Mouse (Mus musculus) embryonic facial prominence, embryonic 15.5 days (tissue): ENCODE results near the gene Phlda2. TPM values are rescaled to one million over a fixed set of nuclear protein-coding genes. Genes with fewer than 3 reads are reported as not detected.

ENCODE experiments used
- ATAC-seq: fragments of 200-750 bp; cut with Nextera tagmentation; 2 replicates; pipeline ENCODE4 v1.8.0; 2017; ENCODE audit warnings: low read depth, moderate TSS enrichment; ENCODE audit not compliant: insufficient number of reproducible peaks, low FRiP score, low TSS enrichment
- H3K27ac ChIP-seq: fragments of 300-500 bp; sonication (generic); replicated peaks from 2 replicates; pipeline ENCODE4 v1.5.1; 2015; ENCODE audit warnings: mild to moderate bottlenecking, inconsistent platforms
- H3K27me3 ChIP-seq: fragments of 300-500 bp; sonication (generic); 2 replicates; pipeline ENCODE4 v1.6.1; 2015; ENCODE audit warnings: inconsistent platforms
- H3K36me3 ChIP-seq: fragments of 300-500 bp; sonication (generic); 2 replicates; pipeline ENCODE4 v1.6.1; 2015; ENCODE audit warnings: mild to moderate bottlenecking, inconsistent platforms
- H3K4me1 ChIP-seq: fragments of 300-500 bp; sonication (generic); 2 replicates; pipeline ENCODE4 v1.6.1; 2015; ENCODE audit warnings: inconsistent platforms
- H3K4me2 ChIP-seq: fragments of 300-500 bp; sonication (generic); replicated peaks from 2 replicates; pipeline ENCODE4 v1.6.1; 2015; ENCODE audit warnings: mild to moderate bottlenecking, inconsistent platforms
- H3K4me3 ChIP-seq: fragments of 300-500 bp; sonication (generic); replicated peaks from 2 replicates; pipeline ENCODE4 v1.5.1; 2015; ENCODE audit warnings: mild to moderate bottlenecking, inconsistent platforms
- H3K9ac ChIP-seq: fragments of 300-500 bp; sonication (generic); 2 replicates; pipeline ENCODE4 v1.6.1; 2015; ENCODE audit warnings: inconsistent platforms
- H3K9me3 ChIP-seq: fragments of 300-500 bp; sonication (generic); replicated peaks from 2 replicates; pipeline ENCODE4 v1.6.1; 2016; ENCODE audit warnings: inconsistent platforms
- WGBS: fragments of 180-500 bp; shearing (Covaris S2); methylation state at CpG from one replicate; pipeline ENCODE4 v1.1.7; 2015; 5-methylcytosine and 5-hydroxymethylcytosine counted together
- polyA plus RNA-seq: library from polyadenylated mRNA; unstranded; fragments of >200 nt; fragmentation: Nextera tagmentation; extraction: Ambion mirVana; gene quantifications from 2 replicates; pipeline ENCODE4 v1.2.1, GENCODE M21; 2015

Gene Phlda2
- polyA plus RNA-seq, 1 experiment from 2014 or later = 8.8 TPM

DNA sequence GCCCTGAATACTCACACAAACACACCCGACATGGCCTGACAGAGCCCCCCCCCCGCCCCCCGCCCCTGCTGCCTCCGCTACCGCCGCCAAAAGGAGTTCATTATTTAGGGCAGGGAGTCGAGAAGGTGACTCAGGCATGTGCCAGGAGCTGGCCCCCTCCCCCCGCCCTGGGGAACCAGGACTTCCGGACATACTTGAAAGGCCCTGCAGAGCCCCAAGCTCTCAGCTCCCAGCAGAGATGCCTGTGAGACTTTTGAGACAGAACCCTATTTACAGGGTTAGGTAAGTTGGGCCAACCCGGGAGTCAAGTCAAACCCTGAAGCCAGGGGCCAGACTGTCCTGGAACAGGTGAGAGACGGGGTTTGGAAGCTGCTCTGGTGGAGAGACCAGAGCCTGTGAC lies 41.0 kb downstream of the Phlda2 start:
- Histone ChIP-seq H3K9ac (no peak overlapping the region), H3K4me2 (peak overlapping the region; percentile 51), H3K27ac (no peak overlapping the region; the same call in 1 of the 2 replicates), H3K4me1 (peaks cover 45% of the 10 kb centered on the region), H3K9me3 (peaks cover 20% of the 10 kb centered on the region), H3K4me3 (no peak overlapping the region), H3K27me3 (no peaks in the 10 kb centered on the region), H3K36me3 (no peaks in the 10 kb centered on the region)
- no peak for ATAC-seq
- WGBS = 42% methylated on average over 11 of the region's 11 CpGs

DNA sequence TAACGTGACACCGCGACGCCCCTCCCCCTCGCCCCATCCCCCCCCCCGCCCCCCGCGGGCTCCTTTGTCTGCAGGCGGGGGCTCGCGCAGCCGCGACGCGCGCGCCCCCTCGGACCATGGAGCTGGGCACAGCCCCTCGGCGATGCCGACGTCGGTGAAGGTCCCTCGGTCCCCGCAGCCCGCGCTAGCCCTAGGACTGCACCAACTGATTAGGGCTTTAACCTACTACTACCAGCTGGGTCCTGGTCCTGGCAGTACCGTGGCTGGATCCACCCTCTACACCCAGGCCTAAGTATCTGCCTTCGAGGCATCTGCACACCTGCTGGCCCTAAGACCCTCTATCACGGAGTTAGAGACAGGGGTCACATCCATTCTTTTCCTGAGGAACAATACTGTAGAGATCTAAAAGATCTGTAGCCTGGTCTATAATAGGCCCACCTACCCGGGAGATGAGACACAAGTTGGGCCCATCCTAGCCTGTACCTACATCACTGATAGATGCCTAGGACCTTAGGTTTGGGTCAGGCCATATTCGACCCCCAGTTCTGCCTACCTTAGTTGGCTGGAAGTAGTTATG lies 41.6 kb downstream of the Phlda2 start:
- peak overlapping the region; percentile 31 for H3K4me3 ChIP-seq
- 32% methylated on average over 28 of the region's 32 CpGs for WGBS
- H3K27ac ChIP-seq = peak overlapping the region; percentile 72
- H3K4me1 ChIP-seq = peaks cover 45% of the 10 kb centered on the region
- no peak; the same call in 1 of the 2 replicates for ATAC-seq
- H3K9ac ChIP-seq = no peak overlapping the region
- H3K9me3 ChIP-seq = peaks cover 20% of the 10 kb centered on the region
- peak overlapping the region; percentile 51 for H3K4me2 ChIP-seq
- no peaks in the 10 kb centered on the region for H3K36me3 ChIP-seq
- no peaks in the 10 kb centered on the region for H3K27me3 ChIP-seq

DNA sequence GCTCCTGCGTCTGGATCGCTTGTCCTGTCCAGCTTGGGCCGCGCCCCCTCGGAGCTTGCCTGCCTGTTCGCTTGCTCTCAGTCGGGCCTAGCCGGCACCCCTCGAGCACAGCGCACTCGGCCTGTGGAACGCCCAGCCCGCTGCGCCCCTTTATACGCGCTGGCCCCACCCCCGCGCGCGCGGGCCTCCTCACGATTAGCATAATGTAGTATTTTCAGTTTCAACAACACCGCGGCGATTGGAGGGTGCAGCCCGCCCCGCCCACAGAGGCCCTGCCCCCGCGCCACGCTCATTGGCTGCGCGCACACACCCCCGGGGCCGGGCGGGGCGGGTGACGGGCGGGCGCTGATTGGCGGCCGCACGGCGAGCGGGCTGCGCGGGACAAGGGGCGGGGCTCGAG lies 42.1 kb downstream of the Phlda2 start, which contains the start of gene Cdkn1c:
Gene Cdkn1c, minus strand, starts transcription at position 177 of the 400 bp plus-strand sequence.
- peak; percentile 86 for ATAC-seq
- peak within 1 kb of the TSS; percentile 55 for H3K4me3 ChIP-seq
- H3K4me1 ChIP-seq = peaks cover 40% of the 10 kb centered on the region
- H3K27ac ChIP-seq = peak within 1 kb of the TSS; percentile 81
- peaks cover 20% of the 10 kb centered on the region for H3K9me3 ChIP-seq
- no peaks in the 10 kb centered on the region for H3K27me3 ChIP-seq
- peak within 1 kb of the TSS; percentile 51 for H3K4me2 ChIP-seq
- H3K36me3 ChIP-seq = no peaks in the 10 kb centered on the region
- H3K9ac ChIP-seq = peak within 1 kb of the TSS; percentile 50
- WGBS = 39% methylated on average over 48 of the region's 48 CpGs

DNA sequence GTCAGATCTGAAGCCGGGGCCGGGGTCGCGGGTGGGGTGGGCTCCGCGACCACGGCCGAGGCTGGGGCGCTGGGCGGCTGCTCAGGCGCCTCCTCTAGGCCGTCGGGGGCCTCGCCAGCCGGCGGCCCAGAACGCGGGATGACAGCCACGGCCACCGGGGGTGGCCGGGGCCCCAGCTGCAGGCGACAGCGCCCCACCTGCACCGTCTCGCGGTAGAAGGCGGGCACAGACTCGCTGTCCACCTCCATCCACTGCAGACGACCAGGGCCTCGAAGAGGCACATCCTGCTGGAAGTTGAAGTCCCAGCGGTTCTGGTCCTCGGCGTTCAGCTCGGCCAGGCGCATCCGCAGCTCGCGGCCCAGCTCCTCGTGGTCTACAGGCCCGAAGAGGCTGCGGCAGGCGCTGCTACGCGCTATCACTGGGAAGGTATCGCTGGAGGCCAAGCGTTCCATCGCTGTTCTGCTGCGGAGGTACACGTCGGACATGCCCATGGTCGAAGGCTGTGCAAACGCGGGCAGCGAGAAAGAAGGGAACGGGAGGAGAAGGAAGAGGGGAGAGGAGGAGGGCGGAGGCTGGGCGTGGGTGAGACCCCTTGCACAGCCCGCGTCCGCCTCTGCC lies 42.6 kb downstream of the Phlda2 start:
- Histone ChIP-seq H3K4me1 (peaks cover 35% of the 10 kb centered on the region), H3K9me3 (peaks cover 20% of the 10 kb centered on the region), H3K27ac (peak overlapping the region; percentile 81), H3K4me3 (peak overlapping the region; percentile 55), H3K4me2 (peak overlapping the region; percentile 51), H3K27me3 (no peaks in the 10 kb centered on the region), H3K36me3 (no peaks in the 10 kb centered on the region), H3K9ac (peak overlapping the region; percentile 50)
- ATAC-seq = no peak
- 39% methylated on average over 60 of the region's 60 CpGs for WGBS

DNA sequence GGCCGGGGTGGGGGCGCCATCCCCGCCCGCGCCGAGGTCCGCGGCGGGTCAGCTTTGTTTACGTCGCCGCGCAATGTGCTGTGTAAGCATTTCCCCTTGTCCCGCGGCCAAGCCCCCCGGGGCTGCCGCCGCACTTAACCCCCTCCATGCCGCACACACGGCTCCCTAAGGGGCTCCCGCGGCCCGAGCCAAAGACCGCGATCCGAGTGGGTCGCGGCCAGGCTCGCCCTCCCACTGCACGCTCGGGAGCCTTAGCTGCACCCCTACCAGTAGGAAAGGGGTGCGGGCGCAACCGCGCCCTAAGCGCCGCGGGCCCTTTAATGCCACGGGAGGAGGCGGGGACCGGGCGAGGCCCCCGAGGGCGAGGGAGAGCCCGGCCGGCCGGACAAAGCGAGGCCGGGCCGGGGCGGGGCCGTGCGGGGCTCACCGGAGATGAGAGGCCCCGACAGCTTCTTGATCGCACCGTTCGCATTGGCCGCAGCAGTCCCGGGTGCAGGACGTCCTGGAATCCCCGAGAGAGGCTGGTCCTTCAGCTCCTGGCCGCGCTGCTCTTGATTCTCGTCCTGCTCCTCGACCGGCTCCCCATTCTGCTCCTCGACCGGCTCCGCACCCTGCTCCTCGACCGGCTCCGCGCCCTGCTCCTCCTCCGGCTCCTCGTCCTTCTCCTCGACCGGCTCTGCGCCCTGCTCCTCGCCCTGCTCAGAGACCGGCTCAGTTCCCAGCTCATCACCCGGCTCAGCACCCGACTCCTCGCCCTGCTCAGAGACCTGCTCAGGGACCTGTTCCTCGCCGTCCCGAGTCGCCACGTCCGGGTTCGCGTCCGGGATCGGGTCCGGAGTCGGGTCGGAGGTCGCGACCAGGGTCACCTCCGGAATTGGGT lies 43.4 kb downstream of the Phlda2 start:
- H3K27me3 ChIP-seq = no peaks in the 10 kb centered on the region
- peak overlapping the region; percentile 50 for H3K9ac ChIP-seq
- peaks cover 20% of the 10 kb centered on the region for H3K9me3 ChIP-seq
- H3K4me3 ChIP-seq = peak overlapping the region; percentile 55
- WGBS = 32% methylated on average over 100 of the region's 100 CpGs
- no peaks in the 10 kb centered on the region for H3K36me3 ChIP-seq
- peaks cover 28% of the 10 kb centered on the region for H3K4me1 ChIP-seq
- H3K27ac ChIP-seq = peak overlapping the region; percentile 81
- H3K4me2 ChIP-seq = peak overlapping the region; percentile 51
- no peak for ATAC-seq

DNA sequence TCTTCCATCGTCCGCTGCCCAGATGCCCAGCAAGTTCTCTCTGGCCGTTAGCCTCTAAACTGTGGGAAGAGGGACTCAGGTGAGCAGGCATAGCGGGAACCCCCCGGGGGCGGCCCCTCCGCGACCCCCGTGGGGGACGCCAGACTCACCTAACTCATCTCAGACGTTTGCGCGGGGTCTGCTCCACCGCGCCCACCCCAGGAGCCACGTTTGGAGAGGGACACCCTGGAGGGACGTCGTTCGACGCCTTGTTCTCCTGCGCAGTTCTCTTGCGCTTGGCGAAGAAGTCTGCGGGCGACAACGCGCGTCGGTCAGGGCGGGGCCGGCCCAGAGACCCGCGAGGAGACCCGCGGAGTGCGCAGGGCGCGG lies 44.0 kb downstream of the Phlda2 start:
- Histone ChIP-seq H3K27me3 (no peaks in the 10 kb centered on the region), H3K9ac (peak overlapping the region; percentile 50), H3K4me2 (peak overlapping the region; percentile 51), H3K9me3 (peaks cover 20% of the 10 kb centered on the region), H3K4me1 (peaks cover 21% of the 10 kb centered on the region), H3K4me3 (peak overlapping the region; percentile 55), H3K27ac (peak overlapping the region; percentile 81), H3K36me3 (no peaks in the 10 kb centered on the region)
- WGBS = 30% methylated on average over 38 of the region's 38 CpGs
- no peak for ATAC-seq

Other genes with a start within 250 kb of the Phlda2 start
- gene Cdkn1c, start 42.1 kb downstream of the Phlda2 start, polyA plus RNA-seq = 1,694 and 1,933 TPM in 2 replicates
- 3.6 and 4.0 TPM in 2 replicates for gene Slc22a18, start 29.4 kb downstream of the Phlda2 start, polyA plus RNA-seq
- gene Nap1l4, start 46.0 kb upstream of the Phlda2 start, polyA plus RNA-seq = 216 and 218 TPM in 2 replicates
- gene Cars, start 96.9 kb upstream of the Phlda2 start, polyA plus RNA-seq = 61.8 and 63.3 TPM in 2 replicates
- 1.1 and 1.4 TPM in 2 replicates for gene Tnfrsf26, start 125.6 kb upstream of the Phlda2 start, polyA plus RNA-seq
- gene Tnfrsf22, start 146.5 kb upstream of the Phlda2 start, polyA plus RNA-seq = 9.0 and 11.1 TPM in 2 replicates
- 4.0 and 4.9 TPM in 2 replicates for gene Tnfrsf23, start 182.7 kb upstream of the Phlda2 start, polyA plus RNA-seq